Mouse (Mus musculus) macrophage (primary cell): Measurements from ENCODE around the gene Rxfp2. TPM values are rescaled to one million over a fixed set of nuclear protein-coding genes. Genes with fewer than 3 reads are reported as not detected.

Experiments
- H3K27ac ChIP-seq: fragments of 350-480 bp; formaldehyde crosslinking; 2 replicates; pipeline ENCODE4 v1.9.0; 2021
- H3K36me3 ChIP-seq: fragments of 350-480 bp; formaldehyde crosslinking; 2 replicates; pipeline ENCODE4 v1.9.0; 2021; ENCODE audit errors: inconsistent target
- H3K4me3 ChIP-seq: fragments of 350-480 bp; formaldehyde crosslinking; 2 replicates; pipeline ENCODE4 v1.9.0; 2021; ENCODE audit errors: inconsistent target
- H3K79me2 ChIP-seq: fragments of 350-480 bp; formaldehyde crosslinking; 2 replicates; pipeline ENCODE4 v1.9.0; 2021; ENCODE audit errors: inconsistent target
- WGBS: methylation state at CpG from one replicate; pipeline ENCODE4 v1.1.7; 2026; ENCODE audit warnings: inconsistent platforms; ENCODE audit not compliant: missing documents; 5-methylcytosine and 5-hydroxymethylcytosine counted together
- polyA plus RNA-seq: library from polyadenylated mRNA; stranded (reverse); fragments of 250-400 nt; gene quantifications from 3 replicates; pipeline ENCODE4 v1.2.4, GENCODE M21; 2018; ENCODE audit warnings: inconsistent platforms
- total RNA-seq, 78 experiments: library from RNA; depleted of rRNA; stranded (reverse); fragments of 250-400 nt; gene quantifications; 1 replicate in 9 of 78; 2 replicates in 24 of 78; 3 replicates in 43 of 78; 4 replicates in 2 of 78; pipeline ENCODE4 v1.2.4; 2018; ENCODE audit warnings: inconsistent platforms in 56 of 78

Gene Rxfp2
- total RNA-seq (2018; cell fraction: chromatin; rRNA removed): not detected
- not detected for total RNA-seq (2018; cell fraction: cytosol; rRNA removed)
- total RNA-seq (2018; cell fraction: nucleus; rRNA removed): not detected
- not detected in 3 replicates for polyA plus RNA-seq

GRCm38 (mm10) chr5:150018656-150019055, at the start of gene Rxfp2:
Rxfp2 (plus strand) TSS chr5:150018675.
- Histone ChIP-seq H3K27ac (no peak within 1 kb of the TSS), H3K4me3 (no peak within 1 kb of the TSS), H3K36me3 (no peaks in the 10 kb centered on the region), H3K79me2 (no peaks in the 10 kb centered on the region)
- 94% methylated on average over 19 of the region's 19 CpGs for WGBS

GRCm38 (mm10) chr5:149970261-149970660, 48.2 kb upstream of the Rxfp2 start:
- 89% methylated on average over 11 of the region's 11 CpGs for WGBS
- H3K4me3 ChIP-seq: no peak overlapping the region
- H3K27ac ChIP-seq: no peak overlapping the region
- H3K36me3 ChIP-seq: no peaks in the 10 kb centered on the region
- no peaks in the 10 kb centered on the region for H3K79me2 ChIP-seq

- H3K36me3 ChIP-seq: no peaks in the 10 kb centered on the region
- H3K79me2 ChIP-seq: no peaks in the 10 kb centered on the region
- no peak overlapping the region for H3K27ac ChIP-seq
- 86% methylated on average over 2 of the region's 2 CpGs for WGBS
- H3K4me3 ChIP-seq: no peak overlapping the region
Observed at GRCm38 (mm10) chr5:149977027-149977426, 41.4 kb upstream of the Rxfp2 start.

GRCm38 (mm10) chr5:149983621-149984020, 34.9 kb upstream of the Rxfp2 start:
- WGBS: 88% methylated on average over 4 of the region's 4 CpGs
- Histone ChIP-seq H3K27ac (no peak overlapping the region), H3K36me3 (no peaks in the 10 kb centered on the region), H3K4me3 (no peak overlapping the region), H3K79me2 (no peaks in the 10 kb centered on the region)

- Histone ChIP-seq H3K36me3 (no peaks in the 10 kb centered on the region), H3K4me3 (no peak overlapping the region), H3K27ac (no peak overlapping the region), H3K79me2 (no peaks in the 10 kb centered on the region)
- WGBS: 74% methylated on average over 5 of the region's 5 CpGs
Observed at GRCm38 (mm10) chr5:149994578-149994977, 23.9 kb upstream of the Rxfp2 start.

GRCm38 (mm10) chr5:149996614-149997013, 21.9 kb upstream of the Rxfp2 start:
- 84% methylated on average over 3 of the region's 4 CpGs for WGBS

GRCm38 (mm10) chr5:149997321-149998034, 21.0 kb upstream of the Rxfp2 start:
- WGBS: 89% methylated on average over 20 of the region's 22 CpGs
- Histone ChIP-seq H3K27ac (no peak overlapping the region), H3K79me2 (no peaks in the 10 kb centered on the region), H3K4me3 (no peak overlapping the region), H3K36me3 (no peaks in the 10 kb centered on the region)

More at GRCm38 (mm10) chr5:149996614-149997013, 21.9 kb upstream of the Rxfp2 start:
- no peak overlapping the region for H3K27ac ChIP-seq
- H3K4me3 ChIP-seq: no peak overlapping the region
- no peaks in the 10 kb centered on the region for H3K36me3 ChIP-seq
- no peaks in the 10 kb centered on the region for H3K79me2 ChIP-seq

- no peak overlapping the region for H3K27ac ChIP-seq
- 91% methylated on average over 7 of the region's 7 CpGs for WGBS
- no peaks in the 10 kb centered on the region for H3K79me2 ChIP-seq
- no peak overlapping the region for H3K4me3 ChIP-seq
- H3K36me3 ChIP-seq: no peaks in the 10 kb centered on the region
Observed at GRCm38 (mm10) chr5:149998311-149998710, 20.2 kb upstream of the Rxfp2 start.

GRCm38 (mm10) chr5:150005355-150005754, 13.1 kb upstream of the Rxfp2 start:
- Histone ChIP-seq H3K36me3 (no peaks in the 10 kb centered on the region), H3K4me3 (no peak overlapping the region), H3K27ac (no peak overlapping the region), H3K79me2 (no peaks in the 10 kb centered on the region)
- WGBS: 63% methylated on average over 6 of the region's 6 CpGs

- H3K27ac ChIP-seq: no peak overlapping the region
- H3K36me3 ChIP-seq: no peaks in the 10 kb centered on the region
- WGBS: 72% methylated on average over 9 of the region's 10 CpGs
- H3K79me2 ChIP-seq: no peaks in the 10 kb centered on the region
- no peak overlapping the region for H3K4me3 ChIP-seq
Observed at GRCm38 (mm10) chr5:150016861-150017260, 1.6 kb upstream of the Rxfp2 start.

GRCm38 (mm10) chr5:150017672-150018071, 803 bp upstream of the Rxfp2 start:
- Histone ChIP-seq H3K79me2 (no peaks in the 10 kb centered on the region), H3K36me3 (no peaks in the 10 kb centered on the region), H3K4me3 (no peak overlapping the region), H3K27ac (no peak overlapping the region)
- 84% methylated on average over 9 of the region's 9 CpGs for WGBS

GRCm38 (mm10) chr5:150020851-150021250, 2.4 kb downstream of the Rxfp2 start:
- 11% methylated on average over 6 of the region's 6 CpGs for WGBS
- Histone ChIP-seq H3K36me3 (no peaks in the 10 kb centered on the region), H3K27ac (no peak overlapping the region), H3K4me3 (no peak overlapping the region), H3K79me2 (no peaks in the 10 kb centered on the region)

GRCm38 (mm10) chr5:150021805-150022204, 3.3 kb downstream of the Rxfp2 start:
- Histone ChIP-seq H3K27ac (no peak overlapping the region), H3K4me3 (no peak overlapping the region), H3K36me3 (no peaks in the 10 kb centered on the region), H3K79me2 (no peaks in the 10 kb centered on the region)
- 79% methylated on average over 4 of the region's 4 CpGs for WGBS

- Histone ChIP-seq H3K27ac (no peak overlapping the region), H3K79me2 (no peaks in the 10 kb centered on the region), H3K4me3 (no peak overlapping the region), H3K36me3 (no peaks in the 10 kb centered on the region)
- 88% methylated on average over 18 of the region's 18 CpGs for WGBS
Observed at GRCm38 (mm10) chr5:150022556-150022955, 4.1 kb downstream of the Rxfp2 start.

- Histone ChIP-seq H3K36me3 (no peaks in the 10 kb centered on the region), H3K79me2 (no peaks in the 10 kb centered on the region), H3K4me3 (no peak overlapping the region), H3K27ac (no peak overlapping the region)
- WGBS: 91% methylated on average over 6 of the region's 6 CpGs
Observed at GRCm38 (mm10) chr5:150023476-150023875, 5.0 kb downstream of the Rxfp2 start.
